Comparison of ENCODE assay signal across 8 mouse cellular contexts in genomic region chr5:30423572-30424244, GRCm38 (mm10). TPM values are rescaled to one million over a fixed set of nuclear protein-coding genes. Genes with fewer than 3 reads are reported as not detected.
DNase-seq lines count a peak whose midpoint lies in the region; ATAC-seq and TF ChIP-seq lines count a peak whose summit lies in the region.

No protein-coding gene starts in this region.

- H3K27ac ChIP-seq in kidney, embryonic 16.5 days (ENCODE audit: low read length), result no peak overlapping the region
- H3K27ac ChIP-seq in cortical plate, adult 2 months (ENCODE audit: insufficient read depth, low read length), result no peak overlapping the region
- no peak overlapping the region for H3K27ac ChIP-seq in midbrain, embryonic 14.5 days (replicated peaks; ENCODE audit: low read depth, low read length)

- H3K4me3 ChIP-seq in kidney, embryonic 16.5 days (ENCODE audit: low read length), result no peak overlapping the region
- no peak overlapping the region for H3K4me3 ChIP-seq in cortical plate, adult 2 months (ENCODE audit: insufficient read depth, low read length)
- H3K4me3 ChIP-seq in midbrain, embryonic 14.5 days (replicated peaks; ENCODE audit: low read depth, low read length), result no peak overlapping the region

- no peaks in the 10 kb centered on the region for H3K27me3 ChIP-seq in kidney, embryonic 16.5 days (ENCODE audit: insufficient read depth, low read length)
- H3K27me3 ChIP-seq in midbrain, embryonic 14.5 days (ENCODE audit: control insufficient read depth, insufficient read depth, low read length), result no peaks in the 10 kb centered on the region

- H3K9me3 ChIP-seq in kidney, embryonic 16.5 days (ENCODE audit: low read length), result no peaks in the 10 kb centered on the region
- no peaks in the 10 kb centered on the region for H3K9me3 ChIP-seq in midbrain, embryonic 14.5 days (ENCODE audit: control insufficient read depth, low read length)

- no peak; the same call in 1 of the 2 replicates for ATAC-seq in kidney, embryonic 16.5 days (ENCODE audit: low FRiP score, low TSS enrichment)
- no peak for ATAC-seq in midbrain, embryonic 14.5 days (ENCODE audit: low FRiP score, low TSS enrichment)

- H3K4me1 ChIP-seq in kidney, embryonic 16.5 days (ENCODE audit: insufficient read depth, low read length), result peaks cover 5% of the 10 kb centered on the region; the same call in 1 of the 2 replicates
- H3K4me1 ChIP-seq in cortical plate, adult 2 months (ENCODE audit: control insufficient read depth, insufficient read depth, low read length), result no peaks in the 10 kb centered on the region
- H3K4me1 ChIP-seq in midbrain, embryonic 14.5 days (ENCODE audit: control insufficient read depth, insufficient read depth, low read length), result no peaks in the 10 kb centered on the region

- 13% methylated on average over 8 of the region's 8 CpGs for WGBS in kidney, embryonic 16.5 days
- 37% methylated on average over 8 of the region's 8 CpGs for WGBS in midbrain, embryonic 14.5 days

- no peak for TF ChIP-seq POLR2A in cortical plate, adult 2 months (IDR thresholded peaks at IDR 0.05; ENCODE audit: extremely low read depth, insufficient read depth, low read length)

- peak; percentile 17 for DNase-seq in kidney, adult 11 months
- DNase-seq in ZHBTc4 (ENCODE audit: low read depth, low spot score), result peak; percentile 83
- DNase-seq in heart, postnatal 10 days, result peak; percentile 61 to 76
- DNase-seq in layer of hippocampus, postnatal 14 days (ENCODE audit: low spot score in 2 of 2), result peak; percentile 28 to 47
- DNase-seq in midbrain, embryonic 14.5 days, result peak; percentile 80
- peak; percentile 40 for DNase-seq in thymus, postnatal 25 days

- no peak overlapping the region for H3K4me2 ChIP-seq in kidney, embryonic 16.5 days (replicated peaks; ENCODE audit: low read depth, low read length)
- no peak overlapping the region for H3K4me2 ChIP-seq in midbrain, embryonic 14.5 days (ENCODE audit: low read length)

- intact Hi-C loops in heart, postnatal 10 days (cut with DNase I), result loop anchor here (1.0 to 2.0 kb wide), 2 partner anchors 59 to 215 kb away; no protein-coding TSS in a partner anchor

- no peak overlapping the region for H3K9ac ChIP-seq in kidney, embryonic 16.5 days (replicated peaks; ENCODE audit: low read length)
- H3K9ac ChIP-seq in midbrain, embryonic 14.5 days (replicated peaks; ENCODE audit: low read length), result no peak overlapping the region

- peak; percentile 80 for TF ChIP-seq CTCF in cortical plate, adult 2 months (IDR thresholded peaks at IDR 0.05; ENCODE audit: extremely low read depth, insufficient read depth, low read length)

- no peaks in the 10 kb centered on the region for H3K36me3 ChIP-seq in kidney, embryonic 16.5 days (ENCODE audit: insufficient read depth, low read length)
- H3K36me3 ChIP-seq in midbrain, embryonic 14.5 days (ENCODE audit: control insufficient read depth, insufficient read depth, low read length), result no peaks in the 10 kb centered on the region

RNA-seq across cellular contexts. Expression of gene Otof, which starts 38.0 kb away (rescaled TPM):
- 0.06 and 0.09 TPM in 2 replicates for polyA plus RNA-seq in kidney, embryonic 16.5 days (2015; fragmentation: Nextera tagmentation; extraction: Ambion mirVana)
- polyA plus RNA-seq in cortical plate, adult 2 months (2012; rRNA removed), result 13.9 and 17.4 TPM in 2 replicates
- under 1 TPM in 1 of 2 experiments, not detected in 1; 0.02 TPM for total RNA-seq in heart, postnatal 10 days (2021)
- total RNA-seq in layer of hippocampus, postnatal 14 days (2021), result 1 to 10 TPM; 3.5 to 5.5 TPM
- 2.7 and 3.3 TPM in 2 replicates for polyA plus RNA-seq in midbrain, embryonic 14.5 days (2014; fragmentation: Nextera tagmentation; extraction: Ambion mirVana)

RNA-seq across cellular contexts. Expression of gene 1700001C02Rik, which starts 42.1 kb away (rescaled TPM):
- polyA plus RNA-seq in kidney, embryonic 16.5 days (2015; fragmentation: Nextera tagmentation; extraction: Ambion mirVana), result not detected in 2 replicates
- 0.25 and 1.1 TPM in 2 replicates for polyA plus RNA-seq in cortical plate, adult 2 months (2012; rRNA removed)
- not detected for total RNA-seq in heart, postnatal 10 days (2021)
- under 1 TPM in 1 of 2 experiments, not detected in 1; 0.65 TPM for total RNA-seq in layer of hippocampus, postnatal 14 days (2021)
- 0.41 and 1.2 TPM in 2 replicates for polyA plus RNA-seq in midbrain, embryonic 14.5 days (2014; fragmentation: Nextera tagmentation; extraction: Ambion mirVana)

Comparison
In these comparisons a context has a peak if more than half of its experiments do, and no peak if none do; other contexts are left out.
1. DNase-seq: peak in every context shown above with its lines; median percentile 83 in ZHBTc4; 80 in midbrain, embryonic 14.5 days; 68 in heart, postnatal 10 days; 40 in thymus, postnatal 25 days; 38 in layer of hippocampus, postnatal 14 days; 17 in kidney, adult 11 months.